Mouse (Mus musculus): ENCODE results near the gene Bcar3. TPM values are rescaled to one million over a fixed set of nuclear protein-coding genes. Genes with fewer than 3 reads are reported as not detected.

Gene Bcar3
- polyA plus RNA-seq, 1 experiment from 2014 or later = 7.5 TPM

DNA sequence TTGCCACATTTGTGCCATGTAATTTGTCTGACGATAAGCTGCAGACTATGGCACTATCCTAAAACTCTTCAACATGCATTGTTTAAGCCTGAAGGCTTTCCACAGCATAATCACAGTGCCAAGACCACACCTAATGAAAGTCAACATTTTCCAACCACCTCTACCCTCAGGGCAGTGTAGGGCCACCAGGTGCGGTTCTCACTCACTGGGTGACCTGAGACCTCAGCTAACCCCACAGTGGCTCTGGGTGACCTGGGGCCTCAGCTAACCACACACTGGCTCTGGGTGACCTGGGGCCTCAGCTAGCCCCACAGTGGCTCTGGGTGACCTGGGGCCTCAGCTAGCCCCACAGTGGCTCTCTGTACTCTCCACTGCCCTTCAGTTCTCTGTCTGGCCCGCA, 30.6 kb downstream of the Bcar3 start:
- H3K4me3 ChIP-seq = no peak overlapping the region
- no peak overlapping the region for H3K27ac ChIP-seq
- ATAC-seq (replicated peaks) = no peak
- H3K4me1 ChIP-seq = no peaks in the 10 kb centered on the region
- 98% methylated on average over 3 of the region's 3 CpGs for WGBS
- no peaks in the 10 kb centered on the region for H3K27me3 ChIP-seq (replicated peaks)
- no peaks in the 10 kb centered on the region for H3K36me3 ChIP-seq (replicated peaks)
- no peak overlapping the region for H3K4me2 ChIP-seq
- H3K9ac ChIP-seq = no peak overlapping the region
- no peaks in the 10 kb centered on the region for H3K9me3 ChIP-seq

DNA sequence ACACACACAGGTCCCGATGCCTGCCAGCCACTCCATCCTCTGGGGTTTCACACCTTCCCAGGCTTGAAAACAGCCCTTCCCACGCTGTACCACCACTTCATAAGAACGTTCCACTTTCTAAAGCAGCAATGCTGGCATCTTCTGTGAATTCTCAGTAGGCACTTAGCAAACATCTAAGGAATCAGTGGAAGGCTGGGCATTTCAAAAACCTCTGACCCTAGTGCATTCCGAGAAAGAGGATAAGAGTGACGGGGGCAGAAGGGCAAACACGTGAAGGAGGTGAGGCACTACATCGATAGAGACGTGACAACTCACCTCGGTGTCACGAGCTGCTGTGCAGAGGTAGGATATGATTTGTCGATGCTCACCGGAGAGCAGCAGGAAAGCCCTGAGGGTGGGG, 36.5 kb downstream of the Bcar3 start:
- Histone ChIP-seq H3K4me2 (no peak overlapping the region), H3K9me3 (no peaks in the 10 kb centered on the region), H3K27ac (no peak overlapping the region), H3K9ac (no peak overlapping the region), H3K4me1 (no peaks in the 10 kb centered on the region), H3K36me3 (replicated peaks) (no peaks in the 10 kb centered on the region), H3K4me3 (no peak overlapping the region), H3K27me3 (replicated peaks) (no peaks in the 10 kb centered on the region)
- ATAC-seq (replicated peaks) = no peak
- 84% methylated on average over 12 of the region's 12 CpGs for WGBS

DNA sequence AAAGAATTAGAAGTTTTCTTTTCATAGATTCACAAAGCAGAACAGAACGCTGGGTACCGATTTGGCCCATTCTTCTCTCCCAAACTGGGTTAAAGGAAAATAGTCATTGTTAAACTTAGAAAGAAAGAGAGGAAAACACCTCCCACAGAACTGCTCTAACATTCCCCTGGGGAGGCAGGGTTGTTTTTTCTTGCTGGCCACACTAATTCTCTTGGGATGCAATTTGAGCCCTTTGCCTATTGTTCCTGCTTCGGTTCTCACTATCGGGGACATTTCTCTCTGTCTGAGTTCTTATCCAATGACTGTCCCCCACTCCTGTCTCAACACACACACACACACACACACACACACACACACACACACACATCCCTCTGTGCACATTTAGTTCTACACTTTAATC, 39.6 kb downstream of the Bcar3 start:
- Histone ChIP-seq H3K27me3 (replicated peaks) (no peaks in the 10 kb centered on the region), H3K27ac (no peak overlapping the region), H3K4me3 (no peak overlapping the region), H3K9ac (no peak overlapping the region), H3K4me2 (no peak overlapping the region), H3K9me3 (no peaks in the 10 kb centered on the region), H3K36me3 (replicated peaks) (no peaks in the 10 kb centered on the region), H3K4me1 (no peaks in the 10 kb centered on the region)
- 19% methylated on average over 4 of the region's 4 CpGs for WGBS
- no peak for ATAC-seq (replicated peaks)

DNA sequence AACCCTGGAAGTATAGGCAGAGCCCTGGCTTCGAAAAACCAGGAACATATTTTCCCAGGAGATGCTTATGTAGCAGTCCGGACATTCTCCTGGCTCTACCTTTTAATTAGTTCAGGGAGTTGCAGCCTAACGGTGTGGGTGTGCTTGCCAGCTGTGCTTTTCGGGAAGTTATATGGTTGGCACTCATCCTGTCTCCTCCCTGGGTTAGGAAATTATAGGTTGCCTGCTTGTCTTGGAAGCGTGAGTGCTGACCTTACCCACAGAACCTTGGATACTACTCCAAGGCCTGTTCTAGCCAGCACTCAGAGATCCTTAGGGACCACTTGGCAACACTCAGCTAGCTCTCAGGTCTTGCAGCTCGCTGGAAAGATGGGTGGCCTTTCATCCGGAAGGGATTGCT, 40.0 kb downstream of the Bcar3 start:
- Histone ChIP-seq H3K4me2 (no peak overlapping the region), H3K4me3 (no peak overlapping the region), H3K27me3 (replicated peaks) (no peaks in the 10 kb centered on the region), H3K9me3 (no peaks in the 10 kb centered on the region), H3K9ac (no peak overlapping the region), H3K4me1 (no peaks in the 10 kb centered on the region), H3K27ac (no peak overlapping the region), H3K36me3 (replicated peaks) (no peaks in the 10 kb centered on the region)
- no peak for ATAC-seq (replicated peaks)
- 49% methylated on average over 7 of the region's 7 CpGs for WGBS

DNA sequence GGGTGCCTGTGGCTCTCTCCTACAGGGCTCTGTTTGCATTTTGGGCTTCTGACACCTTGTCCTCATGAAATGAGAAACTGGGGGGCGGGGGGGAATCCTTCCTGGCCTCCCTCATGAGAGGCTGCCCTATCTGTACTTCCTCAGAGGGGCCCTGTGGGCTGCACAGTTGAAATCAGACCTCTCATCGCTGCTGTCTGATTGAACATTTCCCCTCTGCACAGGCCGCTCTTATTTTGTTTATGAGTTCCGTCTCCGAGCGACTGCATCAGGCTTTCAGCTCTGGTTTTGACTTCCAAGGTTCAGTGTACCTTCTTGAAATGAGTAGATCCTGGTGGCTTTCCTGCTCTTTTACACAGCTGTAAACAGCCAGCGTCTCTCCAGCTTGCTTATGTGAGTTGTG, 40.4 kb downstream of the Bcar3 start:
- Histone ChIP-seq H3K36me3 (replicated peaks) (no peaks in the 10 kb centered on the region), H3K4me2 (no peak overlapping the region), H3K9ac (no peak overlapping the region), H3K4me3 (no peak overlapping the region), H3K27ac (no peak overlapping the region), H3K9me3 (no peaks in the 10 kb centered on the region), H3K27me3 (replicated peaks) (no peaks in the 10 kb centered on the region), H3K4me1 (no peaks in the 10 kb centered on the region)
- ATAC-seq (replicated peaks) = no peak
- WGBS = 83% methylated on average over 7 of the region's 7 CpGs

DNA sequence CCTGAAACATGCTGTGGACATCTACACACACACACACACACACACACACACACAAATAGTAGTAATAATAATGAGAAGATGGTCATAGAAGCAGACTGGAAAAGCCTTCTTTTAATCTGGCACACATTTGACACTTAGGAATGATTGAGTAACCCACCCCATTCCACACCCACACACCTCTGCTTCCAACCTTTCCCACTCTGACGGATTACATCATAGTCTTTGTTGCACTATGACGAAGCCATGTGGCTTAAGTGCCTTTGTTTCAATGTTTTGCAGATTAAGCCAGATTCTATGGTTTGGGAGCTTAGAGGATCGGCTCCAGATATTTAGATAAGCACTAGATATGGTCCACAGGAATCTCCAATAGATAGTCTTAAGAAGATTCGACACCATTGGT, 42.1 kb downstream of the Bcar3 start:
- no peaks in the 10 kb centered on the region for H3K9me3 ChIP-seq
- H3K27me3 ChIP-seq (replicated peaks) = no peaks in the 10 kb centered on the region
- 84% methylated on average over 4 of the region's 4 CpGs for WGBS
- H3K9ac ChIP-seq = no peak overlapping the region
- no peak overlapping the region for H3K4me3 ChIP-seq
- H3K4me1 ChIP-seq = no peaks in the 10 kb centered on the region
- H3K36me3 ChIP-seq (replicated peaks) = no peaks in the 10 kb centered on the region
- H3K27ac ChIP-seq = no peak overlapping the region
- no peak overlapping the region for H3K4me2 ChIP-seq
- no peak for ATAC-seq (replicated peaks)

DNA sequence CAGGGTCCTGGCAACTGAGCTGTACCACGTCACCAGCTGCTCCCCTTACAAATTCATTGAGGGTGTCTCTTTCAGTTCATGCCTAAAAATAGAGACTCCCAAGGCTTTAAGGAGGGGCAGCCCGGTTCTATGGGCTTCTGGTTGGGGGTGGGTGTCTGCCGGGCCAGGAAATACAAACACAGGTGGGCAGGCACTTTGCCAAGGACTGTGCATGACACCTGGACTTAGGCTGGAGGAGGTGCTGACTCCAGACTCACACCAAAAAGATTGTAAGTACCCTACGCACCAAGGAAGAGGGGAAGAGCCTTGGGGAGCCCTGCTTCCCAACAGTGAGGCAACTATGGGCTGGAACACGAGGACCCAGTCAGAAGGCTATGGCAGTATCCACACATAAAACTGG, 44.1 kb downstream of the Bcar3 start:
- H3K27me3 ChIP-seq (replicated peaks) = no peaks in the 10 kb centered on the region
- 83% methylated on average over 5 of the region's 5 CpGs for WGBS
- H3K36me3 ChIP-seq (replicated peaks) = no peaks in the 10 kb centered on the region
- no peak overlapping the region for H3K4me2 ChIP-seq
- no peaks in the 10 kb centered on the region for H3K4me1 ChIP-seq
- no peak for ATAC-seq (replicated peaks)
- no peak overlapping the region for H3K9ac ChIP-seq
- H3K9me3 ChIP-seq = no peaks in the 10 kb centered on the region
- no peak overlapping the region for H3K4me3 ChIP-seq
- no peak overlapping the region for H3K27ac ChIP-seq

DNA sequence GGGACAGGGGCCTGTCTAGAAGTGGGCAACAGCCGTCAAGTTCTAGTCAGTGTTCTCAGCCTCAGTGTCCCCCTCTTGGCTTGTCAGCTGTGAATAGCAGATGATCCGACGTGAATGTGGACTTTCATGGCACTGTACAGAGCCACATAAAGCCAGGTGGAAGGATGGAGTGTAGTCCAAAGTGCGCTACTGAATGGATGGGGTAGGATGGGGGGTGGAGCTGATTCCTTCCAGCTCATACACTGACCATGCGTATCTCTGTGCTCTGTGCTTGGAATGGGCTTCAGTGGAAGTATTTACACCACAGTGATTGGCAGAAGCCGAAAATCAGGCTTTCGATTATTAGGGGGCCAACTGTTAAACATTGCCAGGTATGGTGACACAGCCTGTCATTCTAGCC, 45.0 kb downstream of the Bcar3 start:
- H3K27ac ChIP-seq = no peak overlapping the region
- ATAC-seq (replicated peaks) = no peak
- 92% methylated on average over 7 of the region's 7 CpGs for WGBS

DNA sequence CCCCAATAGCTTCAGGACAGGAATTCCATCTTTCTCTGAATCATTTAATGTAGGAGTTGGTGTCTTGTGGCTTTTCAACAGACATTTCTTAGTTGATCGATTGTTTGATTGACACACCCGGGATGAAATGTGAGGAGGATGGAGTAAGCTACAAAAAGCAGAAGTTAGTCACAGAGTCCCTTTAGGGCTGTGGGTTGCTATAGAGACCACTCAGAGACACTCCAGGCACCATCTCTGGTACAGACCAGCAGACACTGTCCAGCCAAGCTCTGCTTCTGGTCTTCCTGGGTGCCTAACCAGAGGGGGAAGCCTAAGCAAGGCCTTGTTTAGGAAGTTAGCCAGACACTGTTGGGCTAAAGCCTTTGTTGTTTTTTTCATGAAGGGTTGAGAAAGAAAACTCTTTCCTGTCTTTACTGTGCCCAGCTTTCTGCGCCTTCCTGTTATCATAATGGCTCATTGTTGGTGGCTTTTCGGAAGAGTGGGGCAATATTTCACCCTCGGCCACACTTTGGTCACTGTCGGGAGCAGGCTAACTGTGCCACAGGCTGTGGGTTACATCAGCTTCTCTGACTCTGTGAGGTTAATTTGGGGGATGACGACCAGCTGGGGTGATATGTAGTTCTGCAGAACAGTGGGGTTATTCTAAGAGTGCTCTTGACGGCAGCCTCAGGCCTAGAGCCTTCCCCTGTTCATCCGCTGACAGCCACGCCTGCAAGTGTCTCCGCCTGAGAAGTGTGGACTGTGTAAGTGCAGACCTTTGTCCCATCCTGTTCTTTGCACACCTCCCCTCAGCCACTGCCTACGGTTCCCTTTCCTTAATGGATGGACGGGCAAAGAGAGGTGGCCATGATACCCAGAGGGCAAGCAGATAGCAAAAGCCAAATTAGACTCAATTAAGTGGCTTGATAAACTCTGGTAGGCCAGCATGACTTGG, 46.5 kb downstream of the Bcar3 start:
- Histone ChIP-seq H3K4me2 (no peak overlapping the region), H3K36me3 (replicated peaks) (no peaks in the 10 kb centered on the region), H3K9me3 (no peaks in the 10 kb centered on the region), H3K4me3 (no peak overlapping the region), H3K9ac (no peak overlapping the region), H3K27me3 (replicated peaks) (no peaks in the 10 kb centered on the region), H3K27ac (no peak overlapping the region), H3K4me1 (no peaks in the 10 kb centered on the region)
- ATAC-seq (replicated peaks) = no peak
- WGBS = 82% methylated on average over 13 of the region's 13 CpGs

More for the DNA sequence above, 45.0 kb downstream of the Bcar3 start:
- Histone ChIP-seq H3K4me3 (no peak overlapping the region), H3K27me3 (replicated peaks) (no peaks in the 10 kb centered on the region), H3K4me2 (no peak overlapping the region), H3K9me3 (no peaks in the 10 kb centered on the region), H3K36me3 (replicated peaks) (no peaks in the 10 kb centered on the region), H3K4me1 (no peaks in the 10 kb centered on the region), H3K9ac (no peak overlapping the region)

DNA sequence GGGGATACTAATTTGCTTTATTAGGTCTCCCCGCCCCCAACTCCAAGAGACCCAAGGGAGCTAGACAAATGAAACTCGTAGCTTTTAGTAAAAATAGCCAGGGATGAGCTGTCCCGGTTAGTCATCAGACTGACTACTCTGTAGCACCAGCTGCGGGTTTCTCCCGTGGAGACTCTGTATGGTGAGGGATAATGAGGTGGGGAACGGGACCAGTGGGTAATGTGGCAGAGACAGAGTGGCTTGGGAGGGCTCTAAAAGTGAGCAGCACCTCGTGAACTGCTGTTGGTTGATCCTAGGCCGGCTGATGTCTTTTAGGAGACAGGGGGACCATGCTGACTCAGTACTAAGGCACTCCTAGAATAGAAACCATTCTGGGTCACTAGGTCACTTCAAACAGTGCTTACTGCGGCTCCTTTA, 49.5 kb downstream of the Bcar3 start:
- Histone ChIP-seq H3K9ac (no peak overlapping the region), H3K27ac (no peak overlapping the region), H3K4me3 (no peak overlapping the region), H3K36me3 (replicated peaks) (no peaks in the 10 kb centered on the region), H3K27me3 (replicated peaks) (no peaks in the 10 kb centered on the region), H3K4me1 (no peaks in the 10 kb centered on the region), H3K4me2 (no peak overlapping the region), H3K9me3 (no peaks in the 10 kb centered on the region)
- 77% methylated on average over 9 of the region's 9 CpGs for WGBS
- no peak for ATAC-seq (replicated peaks)

DNA sequence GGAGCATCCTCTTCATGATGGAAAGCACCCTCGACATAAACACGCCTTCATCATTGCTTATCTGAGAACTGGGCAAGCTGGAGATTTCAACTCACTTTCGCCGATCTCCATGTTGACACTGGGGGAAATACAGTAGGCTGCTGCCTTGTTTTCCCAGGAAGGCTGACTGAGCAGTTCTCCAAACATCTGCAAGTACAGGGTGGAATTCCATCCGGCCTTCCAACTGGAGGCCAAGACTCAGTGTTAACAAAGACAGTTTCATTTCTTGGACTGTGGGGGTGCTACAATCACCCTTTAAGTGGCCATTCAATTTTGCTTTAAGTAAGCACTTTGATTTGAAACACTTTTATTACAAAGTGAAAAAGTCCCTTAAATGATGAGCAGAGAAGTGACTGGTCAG, 50.4 kb downstream of the Bcar3 start:
- ATAC-seq (replicated peaks) = no peak
- H3K9me3 ChIP-seq = no peaks in the 10 kb centered on the region
- H3K27ac ChIP-seq = no peak overlapping the region
- H3K9ac ChIP-seq = no peak overlapping the region
- H3K36me3 ChIP-seq (replicated peaks) = no peaks in the 10 kb centered on the region
- 90% methylated on average over 5 of the region's 5 CpGs for WGBS
- no peaks in the 10 kb centered on the region for H3K27me3 ChIP-seq (replicated peaks)
- no peak overlapping the region for H3K4me3 ChIP-seq
- H3K4me2 ChIP-seq = no peak overlapping the region
- H3K4me1 ChIP-seq = no peaks in the 10 kb centered on the region

DNA sequence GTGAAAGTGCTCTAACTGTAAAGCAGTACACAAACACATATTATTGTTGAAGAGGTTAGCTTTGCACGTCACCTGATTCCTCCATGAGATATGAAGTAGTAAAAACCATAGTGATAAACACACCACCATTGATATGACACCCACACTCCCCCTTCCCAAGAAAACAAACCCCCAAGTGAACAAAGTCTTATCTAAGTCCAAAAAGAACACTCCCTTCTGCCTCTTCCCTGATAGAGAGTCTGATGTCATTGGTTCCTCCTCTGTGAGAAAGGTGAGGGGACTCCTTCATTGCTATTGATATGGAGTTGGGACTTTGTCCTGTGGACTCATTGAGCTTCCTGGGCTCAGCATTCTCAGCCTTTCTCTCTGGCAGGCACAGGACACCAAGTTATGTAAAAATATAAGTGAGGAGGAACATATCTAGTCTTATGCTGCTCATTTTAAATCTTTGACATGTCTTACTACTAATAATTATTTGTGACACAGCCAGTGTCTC, 52.1 kb downstream of the Bcar3 start:
- H3K4me2 ChIP-seq = no peak overlapping the region
- H3K27me3 ChIP-seq (replicated peaks) = no peaks in the 10 kb centered on the region
- H3K36me3 ChIP-seq (replicated peaks) = no peaks in the 10 kb centered on the region
- WGBS = 87% methylated on average over 1 of the region's 1 CpGs
- no peaks in the 10 kb centered on the region for H3K9me3 ChIP-seq
- no peaks in the 10 kb centered on the region for H3K4me1 ChIP-seq
- H3K4me3 ChIP-seq = no peak overlapping the region
- no peak overlapping the region for H3K9ac ChIP-seq
- ATAC-seq (replicated peaks) = no peak
- no peak overlapping the region for H3K27ac ChIP-seq

DNA sequence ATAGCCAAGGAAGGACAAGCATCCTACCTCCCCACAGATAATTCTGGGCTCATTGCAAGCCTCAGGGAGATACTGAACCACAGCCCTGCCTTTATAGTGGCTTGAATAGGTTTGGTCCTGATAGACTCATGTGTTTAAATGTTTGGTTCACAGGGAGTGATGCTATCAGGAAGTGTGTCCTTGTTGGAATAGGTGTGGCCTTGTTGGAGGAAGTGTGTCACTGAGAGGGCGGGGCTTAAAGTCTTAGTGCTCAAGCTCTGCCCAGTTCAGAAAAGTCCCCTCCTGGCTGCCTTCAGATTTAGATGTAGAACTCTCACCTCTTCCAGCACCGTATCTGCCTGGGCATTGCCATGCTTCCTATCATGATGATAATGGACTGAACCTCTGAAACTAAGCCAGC, 52.7 kb downstream of the Bcar3 start:
- H3K9ac ChIP-seq = no peak overlapping the region
- H3K4me2 ChIP-seq = no peak overlapping the region
- H3K27ac ChIP-seq = no peak overlapping the region
- no peaks in the 10 kb centered on the region for H3K27me3 ChIP-seq (replicated peaks)
- ATAC-seq (replicated peaks) = no peak
- no peaks in the 10 kb centered on the region for H3K9me3 ChIP-seq
- 95% methylated on average over 2 of the region's 2 CpGs for WGBS
- H3K4me3 ChIP-seq = no peak overlapping the region
- no peaks in the 10 kb centered on the region for H3K4me1 ChIP-seq
- H3K36me3 ChIP-seq (replicated peaks) = no peaks in the 10 kb centered on the region
